Mouse (Mus musculus): ENCODE data around the gene Endov.

GRCm38 (mm10) chr11:119547951-119548591 is 56.9 kb downstream of the Endov start:
- no peak for TF ChIP-seq GATA1 (IDR thresholded peaks at IDR 0.05; ENCODE audit: borderline replicate concordance, low read length)
- no peak for TF ChIP-seq FLI1 (IDR thresholded peaks at IDR 0.05; ENCODE audit: low read length)
